Mouse (Mus musculus) lung, postnatal 10 days (tissue): ENCODE results near the gene Adgb.

Source experiments
- DNase-seq: peaks from one replicate; pipeline ENCODE4 v3.0.0; 2021

Adgb gene

DNA sequence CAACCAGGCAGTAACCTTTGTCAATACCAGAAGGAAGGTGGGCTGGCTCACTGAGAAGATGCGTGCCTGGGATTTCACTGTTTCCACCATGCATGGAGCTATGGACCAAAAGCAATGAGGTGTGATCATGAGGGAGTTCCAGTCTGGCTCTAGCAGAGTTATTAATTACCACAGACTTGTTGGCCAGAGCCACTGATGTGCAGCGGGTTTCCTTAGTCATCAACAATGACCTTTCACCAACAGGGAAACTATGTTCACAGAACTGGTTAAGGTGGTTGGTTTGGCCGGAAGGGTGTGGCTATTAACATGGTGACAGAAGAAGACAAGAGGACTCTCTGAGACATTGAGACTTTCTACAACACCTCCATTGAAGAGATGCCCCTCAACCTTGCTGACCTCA, 128.2 kb downstream of the Adgb start:
- DNase-seq = no peak

DNA sequence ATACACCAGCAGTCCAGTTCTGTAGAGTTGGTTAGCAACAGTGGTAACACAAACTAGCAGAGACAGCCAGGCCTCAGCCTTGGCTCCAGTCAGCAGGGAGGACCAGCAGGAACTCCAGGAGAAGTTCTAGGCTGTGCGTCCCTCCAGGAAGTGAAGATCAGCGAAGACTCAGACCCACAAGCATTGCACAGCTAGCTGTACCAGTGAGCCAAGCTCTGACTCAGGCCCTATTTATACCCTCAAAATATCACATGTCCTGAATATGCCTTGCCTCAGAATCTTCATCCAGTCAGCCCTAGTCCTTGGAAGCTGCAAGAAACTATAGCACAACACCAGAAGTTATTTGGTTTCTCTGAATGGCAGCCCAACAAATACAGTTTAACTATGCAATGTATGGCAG, 146.6 kb downstream of the Adgb start:
- DNase-seq = no peak

DNA sequence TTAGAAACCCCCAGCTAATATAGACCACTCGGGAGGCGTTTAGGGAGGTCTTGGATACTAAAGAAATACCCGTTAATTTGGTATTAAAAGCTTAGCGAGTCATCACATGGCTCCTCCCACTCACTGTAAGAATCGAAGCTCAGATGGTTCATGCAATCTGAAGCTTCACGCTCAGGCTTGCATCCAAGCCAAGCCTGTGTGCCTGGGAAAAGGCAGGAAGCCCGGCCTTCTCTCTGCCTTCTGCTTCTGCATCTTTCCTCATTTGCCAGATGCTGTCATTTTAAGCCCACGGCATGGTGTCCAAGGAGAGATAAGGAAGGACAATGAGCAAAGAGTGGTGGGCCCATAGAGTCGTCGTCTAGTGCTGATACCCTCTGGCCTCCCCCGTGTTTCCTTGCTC, 149.2 kb downstream of the Adgb start:
- DNase-seq = no peak

DNA sequence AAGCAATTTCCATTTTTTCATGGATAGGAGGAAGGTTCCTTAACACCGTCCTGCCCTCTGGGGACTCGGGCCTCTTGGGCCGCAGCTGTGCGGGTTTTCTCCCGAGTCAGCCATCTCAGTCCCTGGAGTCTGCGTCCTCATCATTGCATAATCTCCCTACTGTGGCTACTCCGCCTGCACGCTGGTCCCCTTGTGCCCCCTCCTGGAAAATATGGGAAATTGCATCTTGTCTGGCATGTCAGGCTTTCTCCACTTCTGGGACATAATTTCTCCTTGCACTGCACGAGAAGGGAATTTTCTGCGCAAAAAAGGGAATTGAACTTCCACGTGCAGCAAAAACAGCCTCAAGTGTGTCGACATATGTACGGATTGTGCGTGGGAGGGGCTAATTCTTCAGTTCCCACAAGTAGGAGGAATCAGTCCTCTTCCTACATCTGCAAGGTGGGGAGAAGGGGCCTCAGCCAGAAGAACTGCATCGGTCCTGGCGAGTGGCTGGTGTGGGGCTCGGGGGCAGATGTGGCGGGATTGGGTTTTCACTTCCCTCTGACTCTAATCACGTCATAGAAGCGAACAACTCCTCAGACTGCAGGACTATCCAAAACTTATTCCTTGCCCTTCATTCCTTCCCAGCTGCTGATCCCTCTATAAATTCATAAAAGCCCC, 150.9 kb downstream of the Adgb start:
- peak; percentile 69 for DNase-seq

DNA sequence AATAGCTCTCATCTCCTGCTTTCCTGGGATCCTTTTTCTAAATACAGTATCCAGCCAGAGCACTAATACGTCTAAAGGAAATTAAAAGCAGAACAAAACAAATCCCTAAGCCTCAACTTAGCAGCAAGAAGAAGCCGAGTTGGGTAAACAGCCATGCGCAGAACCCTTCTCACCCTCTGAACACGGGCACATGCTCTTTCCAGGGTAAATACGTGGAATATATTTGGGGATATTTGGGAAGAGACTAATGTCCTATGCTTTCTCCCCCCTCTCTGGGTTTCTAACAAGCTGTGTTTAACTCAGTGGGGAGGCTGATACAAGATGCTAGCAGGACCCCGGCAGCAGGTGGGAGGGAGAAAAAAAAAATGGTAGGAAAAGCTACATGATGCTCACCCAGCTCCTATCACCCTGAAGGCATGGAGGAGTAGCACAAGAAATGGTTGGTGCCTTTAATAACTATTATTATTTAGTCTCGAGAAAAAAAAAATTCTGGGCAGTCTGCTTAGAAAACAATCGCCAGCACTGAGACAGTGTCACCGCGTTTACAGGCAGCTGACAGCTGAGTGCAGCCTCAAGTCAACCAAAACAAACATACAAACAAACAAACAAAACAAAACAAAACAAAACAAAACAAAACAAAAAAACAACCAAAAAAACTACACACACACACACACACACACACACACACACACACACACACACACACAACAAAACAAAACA, 151.6 kb downstream of the Adgb start:
- DNase-seq = no peak

DNA sequence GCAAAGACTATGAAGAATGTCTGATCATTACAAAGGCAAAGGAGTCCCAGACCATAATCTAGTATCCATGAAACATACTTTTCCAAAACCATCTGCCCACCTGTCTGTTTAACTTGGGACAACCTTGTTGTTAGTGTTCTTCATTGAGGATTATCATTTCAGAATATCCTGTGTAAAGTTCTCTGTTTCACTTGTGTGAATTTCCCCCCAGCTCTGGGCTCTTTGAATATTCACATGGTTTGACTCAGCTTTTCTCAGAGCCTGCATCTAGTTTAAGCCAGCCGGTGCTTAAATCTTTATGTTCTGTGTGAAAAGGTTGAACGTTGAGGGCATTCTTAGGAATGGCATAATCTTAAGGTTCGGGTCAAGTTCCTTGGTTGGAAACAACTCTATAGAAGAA, 154.0 kb downstream of the Adgb start:
- DNase-seq = no peak

DNA sequence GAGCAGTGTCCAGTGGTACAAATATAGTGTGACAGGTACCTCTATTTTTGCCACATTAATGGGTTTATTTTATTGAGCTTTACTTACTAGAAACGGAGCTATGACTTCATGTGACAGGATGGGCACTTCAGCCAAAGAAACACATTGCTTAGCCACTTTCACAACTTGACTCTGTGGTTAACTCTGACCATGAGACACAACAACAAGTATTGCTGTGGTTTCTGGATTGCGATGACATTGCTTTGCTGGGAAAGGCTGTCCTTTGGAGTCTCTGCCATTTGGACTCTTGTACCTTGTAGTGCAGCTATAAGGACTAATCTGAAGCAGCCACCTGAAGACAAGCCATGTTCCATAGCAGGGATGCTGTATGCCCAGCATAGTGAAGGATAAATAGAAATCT, 156.5 kb downstream of the Adgb start:
- no peak for DNase-seq

DNA sequence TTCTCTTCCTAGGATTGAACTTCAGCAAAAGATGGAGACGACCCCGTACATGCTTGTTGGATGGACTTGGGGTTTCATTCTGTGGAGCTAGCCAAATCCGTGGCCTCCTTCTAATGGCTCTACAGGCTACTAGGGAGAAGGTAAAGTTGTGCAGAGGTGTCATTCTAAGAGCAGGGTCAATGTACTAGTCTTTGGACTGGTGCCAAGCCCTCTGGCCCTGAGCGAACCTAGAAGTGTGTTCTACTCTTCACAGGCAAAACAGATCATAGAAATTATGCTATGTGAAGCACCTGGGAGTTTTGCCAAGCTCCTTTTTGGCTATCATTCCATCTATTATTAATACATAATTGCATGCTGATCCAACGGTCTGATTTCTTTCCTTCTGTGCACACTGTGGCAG, 157.6 kb downstream of the Adgb start:
- DNase-seq = no peak

DNA sequence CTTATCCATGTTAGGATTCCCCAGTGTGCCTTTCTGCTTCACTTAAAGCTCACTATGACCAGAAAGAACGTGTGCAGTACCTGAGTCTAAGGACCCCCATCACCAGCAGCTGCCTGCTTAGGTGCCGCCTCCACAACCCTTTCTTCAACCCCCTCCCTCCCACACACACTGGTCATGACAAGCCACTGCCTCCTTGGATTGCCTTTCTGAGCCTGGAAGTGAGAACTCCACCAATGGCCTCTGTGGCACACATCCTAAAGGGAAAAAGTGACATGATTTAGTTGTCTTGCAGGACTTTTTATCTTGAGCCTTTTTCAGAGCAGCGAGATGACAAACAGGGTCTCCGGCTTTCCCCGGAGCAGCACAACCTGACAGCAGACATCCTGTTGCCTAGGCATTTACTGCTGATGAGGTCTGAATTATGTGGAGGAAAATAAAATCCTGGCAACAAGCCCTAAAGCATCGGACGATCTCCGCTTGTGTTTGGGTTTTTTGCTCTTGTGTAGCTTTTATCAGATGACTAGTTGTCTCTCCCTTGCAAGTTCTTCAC, 162.2 kb downstream of the Adgb start:
- DNase-seq = no peak

DNA sequence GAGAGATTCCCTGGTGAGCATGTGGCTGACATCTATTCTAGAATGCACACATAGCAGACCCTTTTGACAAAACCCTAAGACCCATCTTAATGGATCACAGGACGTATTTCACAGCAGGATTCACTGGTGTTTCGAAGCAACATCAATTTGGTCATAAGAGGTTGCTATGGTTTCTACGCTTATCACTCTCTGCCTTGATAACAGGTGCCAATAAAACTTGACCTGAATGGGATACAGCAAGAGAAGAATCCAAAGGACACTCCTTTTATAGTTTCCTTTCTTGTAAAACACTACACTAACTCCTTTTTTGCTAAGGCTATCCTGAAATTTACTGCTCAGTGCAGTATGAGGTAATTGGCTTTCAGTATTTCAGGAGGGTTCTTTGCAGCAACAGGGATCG, 163.1 kb downstream of the Adgb start:
- no peak for DNase-seq

DNA sequence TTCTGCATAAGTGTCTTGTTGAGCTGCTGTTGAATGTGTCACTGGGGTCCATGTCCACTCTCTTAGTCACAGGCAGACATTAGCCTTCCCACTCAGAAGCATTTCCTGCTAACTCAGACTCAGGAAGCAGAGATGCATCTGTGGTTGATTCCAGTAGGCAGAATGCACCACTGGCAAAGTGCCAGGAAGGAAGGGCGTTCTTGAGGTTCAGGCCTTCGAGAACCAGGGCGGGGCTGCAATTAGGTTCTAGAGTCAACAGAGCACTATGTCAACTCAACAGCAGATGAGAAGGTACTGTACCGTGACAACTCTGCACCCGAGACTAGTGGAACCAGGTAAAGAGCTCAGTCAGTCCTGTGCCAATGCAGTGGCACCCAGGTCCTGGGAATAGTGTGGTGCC, 164.7 kb downstream of the Adgb start:
- DNase-seq = peak; percentile 50

DNA sequence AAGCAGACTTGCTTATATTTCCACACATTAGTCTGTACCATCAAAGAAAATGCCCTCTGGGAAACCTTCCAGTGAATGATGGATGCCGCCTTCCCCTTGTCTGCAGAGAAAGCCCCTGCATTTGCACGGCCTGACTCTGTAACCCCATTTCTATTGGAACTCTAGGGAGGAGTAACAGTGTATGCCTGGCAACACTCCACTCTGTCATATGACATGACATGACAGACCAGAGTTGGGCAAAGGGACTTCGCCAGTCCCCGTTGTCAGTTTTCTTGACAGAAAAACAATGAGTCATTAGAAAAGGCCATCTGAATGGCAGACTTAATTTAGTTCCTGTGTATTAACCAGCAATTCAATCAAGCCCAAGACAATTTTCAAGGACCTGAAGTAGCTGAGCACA, 167.8 kb downstream of the Adgb start:
- no peak for DNase-seq

DNA sequence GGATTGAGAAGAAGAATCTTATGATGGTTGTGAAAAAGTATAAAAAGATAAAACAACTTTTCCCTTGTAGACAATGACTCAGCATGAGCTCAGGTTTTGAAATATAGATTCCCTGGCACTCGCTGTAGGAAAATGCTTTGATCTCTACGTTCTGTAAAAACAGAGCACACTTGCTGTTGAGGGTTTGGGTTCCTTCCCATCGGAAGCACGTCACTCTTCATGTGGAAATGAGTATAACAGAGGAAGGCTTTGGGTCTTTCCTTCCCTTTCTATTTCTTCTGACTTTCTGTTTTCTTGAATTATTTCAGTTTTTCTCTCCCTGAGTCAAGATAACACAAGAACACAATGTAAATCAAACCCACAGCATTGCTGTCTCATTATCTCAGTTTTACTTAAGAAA, 170.4 kb downstream of the Adgb start:
- DNase-seq = no peak

DNA sequence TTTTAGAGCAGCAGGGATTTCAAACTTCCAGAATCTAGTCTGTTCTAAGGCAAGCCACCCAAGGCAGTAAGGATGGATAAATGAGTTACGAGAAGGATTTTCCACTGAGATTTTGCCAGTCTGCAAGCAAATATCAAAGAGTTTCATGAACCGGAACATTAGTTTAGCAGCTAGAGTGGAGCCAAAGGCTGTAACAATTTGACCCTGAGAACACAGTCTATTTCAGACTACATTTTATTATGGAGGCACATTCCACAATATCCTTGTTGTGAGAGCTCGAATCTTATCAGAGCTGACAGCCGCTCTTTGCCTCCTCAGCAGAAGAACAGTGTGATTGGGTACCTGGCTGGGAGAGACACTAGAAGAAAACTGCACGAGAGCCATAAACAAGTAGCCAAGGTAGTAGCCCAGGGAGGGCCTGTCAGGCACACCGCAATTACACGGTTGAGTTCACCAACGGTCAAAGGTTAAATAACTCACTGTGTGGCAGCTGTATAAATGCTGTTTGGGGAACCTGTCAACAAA, 171.1 kb downstream of the Adgb start:
- no peak for DNase-seq

DNA sequence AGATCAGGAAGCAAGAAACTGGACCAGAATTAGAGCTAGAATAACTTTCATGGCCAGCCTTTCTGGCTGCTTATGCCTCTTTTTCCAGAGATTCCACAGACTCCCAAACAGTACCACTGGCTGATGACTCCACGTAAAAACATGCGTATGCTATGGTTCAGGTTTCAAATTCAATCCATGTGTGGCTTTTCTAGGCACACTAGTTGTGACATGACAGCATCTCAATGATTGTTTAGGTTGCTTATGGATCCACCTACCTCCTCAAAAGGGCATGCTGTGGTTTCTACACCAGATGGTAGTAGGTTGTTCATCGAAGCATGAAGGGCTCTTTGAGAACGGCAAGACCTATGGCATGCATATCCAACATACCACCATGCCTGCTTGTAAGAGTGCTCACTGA, 172.1 kb downstream of the Adgb start:
- DNase-seq = no peak

DNA sequence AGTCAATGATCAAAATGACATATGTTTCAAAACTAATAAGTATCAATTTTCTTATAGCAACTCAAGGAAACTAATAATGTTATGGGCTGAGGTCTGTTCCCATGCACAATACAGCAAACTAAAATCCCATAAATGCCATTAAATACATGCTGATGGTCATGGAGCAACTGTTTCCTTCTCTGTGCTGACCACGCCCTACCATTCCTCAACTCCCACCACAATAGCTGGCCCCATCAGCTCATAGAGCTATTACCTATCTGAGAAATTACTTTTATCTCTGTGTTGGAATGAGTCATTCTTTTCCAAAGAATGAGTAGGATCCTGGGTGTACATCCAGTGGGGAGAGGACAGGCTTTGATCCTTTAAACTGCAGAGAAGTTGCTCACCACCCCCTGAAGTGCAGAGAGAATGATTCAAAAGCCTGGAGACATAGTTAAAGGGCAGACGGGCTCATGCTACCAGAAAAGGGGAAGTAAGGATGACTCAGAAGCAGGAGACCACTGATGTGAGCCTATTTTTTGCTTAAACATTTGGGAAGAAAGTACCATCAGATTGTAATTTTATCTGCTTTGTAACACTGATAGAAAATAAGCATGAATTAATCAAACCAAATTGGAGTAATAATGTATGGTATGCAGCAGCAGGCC, 184.8 kb downstream of the Adgb start:
- no peak for DNase-seq
